Mouse (Mus musculus) heart, embryonic 10.5 days (tissue): Measurements from ENCODE around the gene Tmem121b. TPM values are rescaled to one million over a fixed set of nuclear protein-coding genes. Genes with fewer than 3 reads are reported as not detected.
A peak's percentile ranks its signal among the peaks of the same experiment; 100 is the strongest.

Source experiments
- DNase-seq: peaks from one replicate; pipeline ENCODE4 v3.0.0-alpha.2; 2017; ENCODE audit warnings: low spot score
- H3K27ac ChIP-seq: fragments of 300-500 bp; sonication (generic); 2 replicates; pipeline ENCODE4 v1.5.1; 2016; ENCODE audit warnings: mild to moderate bottlenecking
- H3K27me3 ChIP-seq: fragments of 300-500 bp; sonication (generic); 2 replicates; pipeline ENCODE4 v1.6.1; 2016; ENCODE audit warnings: mild to moderate bottlenecking; ENCODE audit not compliant: poor library complexity, insufficient read depth, severe bottlenecking
- H3K36me3 ChIP-seq: fragments of 300-500 bp; sonication (generic); 2 replicates; pipeline ENCODE4 v1.6.1; 2016; ENCODE audit warnings: mild to moderate bottlenecking, moderate library complexity
- H3K4me1 ChIP-seq: fragments of 300-500 bp; sonication (generic); 2 replicates; pipeline ENCODE4 v1.6.1; 2016; ENCODE audit warnings: mild to moderate bottlenecking
- H3K4me3 ChIP-seq: fragments of 300-500 bp; sonication (generic); 2 replicates; pipeline ENCODE4 v1.5.1; 2016; ENCODE audit warnings: mild to moderate bottlenecking, moderate library complexity
- H3K9me3 ChIP-seq: fragments of 300-500 bp; sonication (generic); 2 replicates; pipeline ENCODE4 v1.6.1; 2016; ENCODE audit warnings: mild to moderate bottlenecking, moderate library complexity
- WGBS: fragments of 180-500 bp; shearing (Covaris S2); methylation state at CpG from one replicate; pipeline ENCODE4 v1.1.7; 2016; 5-methylcytosine and 5-hydroxymethylcytosine counted together
- polyA plus RNA-seq: library from polyadenylated mRNA; unstranded; fragments of >200 nt; fragmentation: Nextera tagmentation; extraction: Ambion mirVana; gene quantifications from 2 replicates; pipeline ENCODE4 v1.2.1, GENCODE M21; 2016

Tmem121b gene
- polyA plus RNA-seq, 1 experiment from 2014 or later = 0.03 TPM

DNA sequence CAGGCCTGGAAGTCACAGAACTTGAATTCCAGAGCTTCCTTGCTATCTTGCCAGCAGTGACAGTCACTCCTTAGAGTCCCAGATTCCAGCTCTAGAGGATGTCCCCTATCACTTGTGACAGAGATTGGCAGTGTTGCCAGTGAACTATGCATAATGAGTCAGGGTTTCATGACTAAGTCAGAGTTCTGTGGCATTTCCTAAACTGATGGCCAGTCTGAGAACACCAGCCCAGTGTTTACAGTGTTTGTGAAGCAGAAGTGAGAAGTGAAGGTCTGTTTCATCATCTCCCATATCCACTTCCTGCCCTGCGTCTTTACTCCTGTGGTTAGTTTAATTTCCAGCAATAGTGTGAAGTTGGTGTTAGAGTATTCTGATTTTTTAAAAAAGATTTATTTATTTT lies 22.9 kb downstream of the Tmem121b start:
- WGBS = 68% methylated on average over 1 of the region's 1 CpGs
- Histone ChIP-seq H3K4me1 (peaks cover 38% of the 10 kb centered on the region), H3K36me3 (no peaks in the 10 kb centered on the region), H3K27me3 (peaks cover 3% of the 10 kb centered on the region; the same call in 1 of the 2 replicates), H3K4me3 (no peak overlapping the region), H3K9me3 (no peaks in the 10 kb centered on the region), H3K27ac (peak overlapping the region; percentile 57)
- DNase-seq = no peak

DNA sequence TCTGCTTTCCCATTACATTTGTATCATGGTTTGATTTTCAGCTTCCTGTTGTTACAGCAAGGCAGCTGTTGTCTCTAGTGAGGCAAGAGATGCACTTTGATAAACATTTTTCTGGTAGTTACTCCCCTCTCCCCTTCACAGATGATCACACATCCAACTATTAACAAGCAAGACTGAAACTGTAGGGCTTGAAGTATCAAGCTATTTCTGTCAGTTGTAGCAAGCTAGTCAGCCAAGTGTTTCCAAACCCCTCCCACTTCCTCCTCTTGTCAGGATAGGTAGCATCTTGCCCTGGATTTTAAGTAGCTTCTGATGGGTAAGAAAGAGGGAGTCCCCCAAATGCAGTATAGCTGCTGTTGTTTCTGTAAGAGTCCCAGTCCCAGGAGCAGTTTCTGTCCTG lies 23.8 kb downstream of the Tmem121b start:
- Histone ChIP-seq H3K27ac (no peak overlapping the region), H3K36me3 (no peaks in the 10 kb centered on the region), H3K27me3 (peaks cover 8% of the 10 kb centered on the region), H3K4me1 (peaks cover 38% of the 10 kb centered on the region), H3K4me3 (no peak overlapping the region), H3K9me3 (no peaks in the 10 kb centered on the region)
- DNase-seq = no peak

DNA sequence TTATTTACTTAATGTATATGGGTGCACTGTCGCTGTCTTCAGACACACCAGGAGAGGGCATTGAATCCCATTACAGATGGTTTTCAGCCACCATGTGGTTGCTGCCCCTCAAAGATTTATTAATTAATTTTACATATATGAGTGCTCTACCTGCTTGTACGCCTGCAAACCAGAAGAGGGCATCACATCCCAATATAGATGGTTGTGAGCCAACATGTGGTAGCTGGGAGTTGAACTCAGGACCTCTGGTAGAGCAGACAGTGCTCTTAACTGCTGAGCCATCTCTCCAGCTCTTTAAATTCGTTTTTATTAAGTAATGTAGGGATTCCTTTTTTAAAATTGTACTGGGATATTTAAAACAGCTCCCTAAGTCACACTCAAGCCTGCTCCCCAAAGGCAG lies 24.3 kb downstream of the Tmem121b start:
- Histone ChIP-seq H3K4me3 (no peak overlapping the region), H3K27me3 (peaks cover 12% of the 10 kb centered on the region), H3K4me1 (peaks cover 39% of the 10 kb centered on the region), H3K36me3 (no peaks in the 10 kb centered on the region), H3K9me3 (no peaks in the 10 kb centered on the region), H3K27ac (no peak overlapping the region)
- WGBS = 64% methylated on average over 3 of the region's 3 CpGs
- no peak for DNase-seq

DNA sequence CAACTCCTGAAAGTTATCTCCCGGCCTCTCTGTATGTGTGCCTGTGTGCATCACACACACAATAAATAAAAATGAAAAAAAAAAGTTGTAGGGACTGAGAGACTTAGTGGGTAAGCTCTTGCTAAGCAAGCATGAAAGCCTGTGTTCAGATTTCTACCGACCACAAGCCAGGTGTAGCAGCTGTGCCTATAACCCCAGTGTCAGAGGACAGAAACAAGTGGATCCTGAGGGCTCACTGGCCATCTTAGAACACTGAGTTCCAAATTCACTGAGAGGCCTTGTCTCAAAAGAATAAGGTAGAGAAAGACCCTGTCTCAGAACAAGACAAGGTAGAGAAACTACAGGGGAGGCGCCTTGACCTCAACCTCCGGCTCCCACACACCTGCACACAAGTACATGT lies 25.3 kb downstream of the Tmem121b start:
- DNase-seq = no peak
- peaks cover 44% of the 10 kb centered on the region for H3K4me1 ChIP-seq
- peaks cover 22% of the 10 kb centered on the region for H3K27me3 ChIP-seq
- H3K4me3 ChIP-seq = no peak overlapping the region
- no peaks in the 10 kb centered on the region for H3K36me3 ChIP-seq
- H3K27ac ChIP-seq = no peak overlapping the region
- WGBS = 91% methylated on average over 4 of the region's 4 CpGs
- H3K9me3 ChIP-seq = no peaks in the 10 kb centered on the region

DNA sequence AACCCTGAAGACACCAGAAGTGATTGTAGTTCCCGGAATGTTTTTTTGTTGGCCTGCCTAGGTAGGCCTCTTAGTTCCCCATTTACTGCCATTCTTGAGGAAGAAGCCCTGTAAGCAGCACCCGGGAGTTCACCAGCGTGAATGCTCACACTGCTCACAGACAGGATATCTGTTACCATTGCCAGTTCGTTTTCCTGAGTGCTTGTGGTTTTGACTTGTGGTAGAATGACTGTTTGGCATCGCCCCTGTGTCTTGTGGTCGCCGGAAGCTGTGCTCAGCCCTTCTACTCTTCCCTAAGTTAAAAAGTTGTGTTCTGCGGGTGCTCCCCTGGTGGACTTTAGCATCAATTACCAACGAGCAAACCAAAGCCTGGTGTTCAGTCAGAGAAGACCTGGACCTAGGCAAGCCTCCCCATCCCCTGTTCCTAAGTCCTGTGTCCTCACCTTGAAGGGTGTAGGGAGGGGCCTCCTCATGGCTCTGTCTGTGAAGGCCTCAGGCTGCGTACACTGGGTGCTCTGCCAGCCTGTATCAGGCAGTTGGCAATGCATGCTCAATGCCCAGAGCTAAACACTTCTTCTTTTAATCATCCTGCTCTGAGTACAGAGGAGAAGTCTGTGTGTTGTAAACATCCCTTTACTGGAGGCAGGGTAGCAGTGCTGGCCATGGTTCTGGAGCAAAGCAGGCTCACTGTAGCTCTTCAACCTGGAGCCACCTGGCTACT lies 26.8 kb downstream of the Tmem121b start:
- no peak overlapping the region for H3K27ac ChIP-seq
- no peak overlapping the region for H3K4me3 ChIP-seq
- DNase-seq = no peak
- 77% methylated on average over 10 of the region's 10 CpGs for WGBS
- H3K36me3 ChIP-seq = no peaks in the 10 kb centered on the region
- peaks cover 33% of the 10 kb centered on the region for H3K4me1 ChIP-seq
- no peaks in the 10 kb centered on the region for H3K9me3 ChIP-seq
- peaks cover 37% of the 10 kb centered on the region for H3K27me3 ChIP-seq

DNA sequence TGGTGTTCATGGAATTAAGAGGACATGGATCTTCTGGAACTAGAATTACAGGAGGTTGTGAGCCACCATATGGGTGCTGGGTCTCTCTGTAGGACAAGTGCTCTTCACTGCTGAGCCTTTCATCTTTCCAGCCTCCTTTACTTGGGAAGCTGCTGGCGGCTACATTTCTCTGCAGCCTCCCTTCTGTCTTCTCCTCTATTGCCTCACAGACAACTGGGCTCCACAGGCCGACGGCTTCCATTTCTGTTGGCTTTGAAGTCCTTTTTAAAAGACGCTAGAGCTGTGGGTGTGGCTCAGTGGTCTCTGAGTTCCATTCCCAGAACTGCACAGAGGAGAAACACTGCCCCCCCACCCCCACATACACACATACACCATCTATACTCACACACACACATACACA lies 28.2 kb downstream of the Tmem121b start:
- H3K9me3 ChIP-seq = no peaks in the 10 kb centered on the region
- 60% methylated on average over 4 of the region's 4 CpGs for WGBS
- H3K36me3 ChIP-seq = no peaks in the 10 kb centered on the region
- no peak for DNase-seq
- H3K4me3 ChIP-seq = no peak overlapping the region
- peaks cover 50% of the 10 kb centered on the region for H3K27me3 ChIP-seq
- H3K27ac ChIP-seq = no peak overlapping the region
- H3K4me1 ChIP-seq = peaks cover 26% of the 10 kb centered on the region

DNA sequence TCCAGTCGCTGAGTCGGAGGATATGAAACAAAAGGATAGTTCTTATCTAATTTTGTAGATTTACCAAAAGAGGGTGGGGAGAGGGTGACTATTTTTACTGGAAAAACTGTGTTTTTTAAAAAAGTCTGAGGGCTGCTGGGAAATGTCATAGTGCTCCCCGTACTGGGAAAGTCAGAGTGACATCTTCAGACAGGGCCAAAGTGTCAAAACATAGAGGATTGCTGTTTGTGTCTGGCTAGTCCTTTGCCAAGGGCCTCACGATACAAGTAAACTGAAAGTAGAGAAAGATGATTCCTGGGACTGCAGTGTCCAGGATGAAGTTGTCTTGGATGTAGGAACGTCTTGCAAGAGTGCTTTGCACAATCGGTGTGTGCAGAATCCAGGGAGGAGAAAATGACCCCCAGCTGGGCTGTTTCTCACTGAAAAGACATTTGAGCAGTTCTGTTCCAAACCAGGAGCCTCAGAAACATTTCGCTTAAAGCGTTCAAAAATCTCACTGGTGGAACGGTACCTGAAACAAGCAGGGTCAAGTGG lies 29.1 kb downstream of the Tmem121b start:
- no peak for DNase-seq
- Histone ChIP-seq H3K4me3 (peak overlapping the region; percentile 76), H3K27me3 (peaks cover 52% of the 10 kb centered on the region), H3K36me3 (no peaks in the 10 kb centered on the region), H3K27ac (no peak overlapping the region), H3K4me1 (peaks cover 17% of the 10 kb centered on the region), H3K9me3 (no peaks in the 10 kb centered on the region)
- WGBS = 54% methylated on average over 9 of the region's 9 CpGs

DNA sequence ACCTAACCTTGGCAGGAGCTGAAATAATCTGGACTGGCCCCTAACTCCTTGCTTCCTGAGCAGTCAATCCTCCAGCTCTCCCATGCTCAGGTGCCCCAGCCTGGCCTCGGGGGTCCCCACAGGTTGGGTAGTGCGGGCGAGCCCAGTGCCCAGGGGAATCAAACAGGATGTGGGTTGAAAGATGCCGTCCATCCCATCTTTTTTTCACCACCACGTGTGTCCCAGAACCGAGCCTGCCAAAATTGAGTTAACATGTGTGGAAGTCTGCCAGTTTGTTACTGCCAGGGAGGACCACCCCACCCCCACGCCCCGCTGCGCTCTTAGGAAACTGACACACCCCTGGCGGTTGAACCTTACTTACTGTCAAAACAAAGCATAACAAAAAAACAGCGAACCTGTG lies 29.7 kb downstream of the Tmem121b start:
- Histone ChIP-seq H3K36me3 (no peaks in the 10 kb centered on the region), H3K4me3 (peak overlapping the region; percentile 76), H3K27me3 (peaks cover 54% of the 10 kb centered on the region), H3K9me3 (no peaks in the 10 kb centered on the region), H3K4me1 (peaks cover 16% of the 10 kb centered on the region), H3K27ac (peak overlapping the region; percentile 82; the same call in 1 of the 2 replicates)
- DNase-seq = no peak
- 5% methylated on average over 11 of the region's 11 CpGs for WGBS

DNA sequence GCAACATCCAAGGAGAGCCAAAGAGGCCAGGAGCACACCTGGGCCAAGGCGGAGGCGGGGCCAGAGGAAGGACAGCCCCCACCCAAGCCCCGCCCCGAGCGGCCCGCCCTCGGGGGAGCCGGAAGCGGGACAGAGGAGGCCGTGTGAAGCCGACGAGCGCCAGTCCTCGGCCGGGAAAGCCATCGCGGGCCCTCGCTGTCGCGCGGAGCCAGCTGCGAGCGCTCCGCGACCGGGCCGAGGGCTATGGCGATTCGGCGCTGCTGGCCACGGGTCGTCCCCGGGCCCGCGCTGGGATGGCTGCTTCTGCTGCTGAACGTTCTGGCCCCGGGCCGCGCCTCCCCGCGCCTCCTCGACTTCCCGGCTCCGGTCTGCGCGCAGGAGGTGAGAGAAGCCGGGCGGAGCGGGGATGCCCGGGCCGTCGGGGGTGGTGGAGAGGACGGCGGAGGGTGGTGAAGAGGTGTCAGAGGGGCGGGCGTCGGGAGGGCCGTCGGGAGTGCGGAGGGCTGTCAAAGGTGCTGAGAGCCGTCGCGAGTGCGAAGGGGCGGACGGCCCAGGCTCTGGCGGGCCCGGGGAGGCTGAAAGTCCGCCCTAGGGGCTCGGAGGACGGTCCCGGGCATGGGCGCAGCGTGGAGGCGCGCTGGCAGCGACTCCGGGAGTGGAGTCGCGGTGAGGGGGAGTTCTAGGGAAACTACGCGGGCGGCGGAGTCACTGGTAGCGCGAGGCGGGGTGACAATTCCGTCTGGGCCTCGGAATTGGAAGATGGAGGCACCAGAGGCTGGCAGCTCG lies 30.3 kb downstream of the Tmem121b start, which contains the start of gene Il17ra:
Gene Il17ra, plus strand, starts transcription at position 162 of the 786 bp plus-strand sequence.
- Histone ChIP-seq H3K27ac (peak within 1 kb of the TSS; percentile 82), H3K4me1 (peaks cover 16% of the 10 kb centered on the region), H3K4me3 (peak within 1 kb of the TSS; percentile 76), H3K9me3 (no peaks in the 10 kb centered on the region), H3K27me3 (peaks cover 58% of the 10 kb centered on the region), H3K36me3 (no peaks in the 10 kb centered on the region)
- under 1% methylated on average over 90 of the region's 90 CpGs for WGBS
- DNase-seq = peak; percentile 89

DNA sequence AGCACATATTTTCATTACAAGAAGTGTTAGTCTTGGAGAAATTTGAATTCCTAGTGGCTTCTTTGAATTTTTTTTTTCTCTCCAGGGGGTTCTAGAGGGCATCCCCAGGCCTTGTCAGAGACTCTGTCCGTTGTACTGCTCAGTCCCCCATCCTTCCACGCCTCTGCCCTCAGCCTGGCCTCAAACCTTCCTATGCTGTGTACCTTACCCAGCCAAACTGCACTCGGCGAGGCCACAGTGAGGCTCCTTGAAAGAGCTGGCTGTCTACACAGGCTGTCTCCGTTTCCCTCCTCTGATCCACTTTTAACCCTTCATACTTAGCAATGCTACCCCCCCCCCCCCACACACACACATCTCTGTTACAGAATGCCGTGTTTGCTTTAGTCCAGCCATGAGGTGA lies 31.4 kb downstream of the Tmem121b start:
- peaks cover 16% of the 10 kb centered on the region for H3K4me1 ChIP-seq
- no peaks in the 10 kb centered on the region for H3K36me3 ChIP-seq
- H3K4me3 ChIP-seq = no peak overlapping the region
- H3K27me3 ChIP-seq = peaks cover 58% of the 10 kb centered on the region
- no peak overlapping the region for H3K27ac ChIP-seq
- 50% methylated on average over 6 of the region's 6 CpGs for WGBS
- DNase-seq = no peak
- H3K9me3 ChIP-seq = no peaks in the 10 kb centered on the region

DNA sequence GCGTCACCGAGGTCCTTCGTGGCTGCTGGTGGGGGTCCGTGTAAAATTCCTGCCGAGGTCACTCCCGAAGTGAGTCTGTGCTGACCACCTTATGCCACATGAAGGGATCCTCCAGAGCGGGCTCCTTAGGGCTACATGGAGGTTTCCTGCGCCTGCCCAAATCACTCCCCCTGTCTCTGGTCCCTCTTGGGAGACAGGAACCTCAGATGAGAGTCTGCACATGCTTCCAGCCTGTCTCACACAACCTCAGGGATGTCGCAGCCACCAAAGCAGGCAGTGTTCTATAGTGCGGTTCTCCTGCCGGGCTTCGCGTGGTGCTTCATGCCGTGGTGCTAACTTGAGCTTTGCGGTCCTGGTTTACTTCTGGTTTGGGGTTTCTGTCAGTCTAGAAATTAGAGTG lies 32.4 kb downstream of the Tmem121b start:
- WGBS = 52% methylated on average over 15 of the region's 15 CpGs
- no peak overlapping the region for H3K27ac ChIP-seq
- peaks cover 58% of the 10 kb centered on the region for H3K27me3 ChIP-seq
- H3K4me1 ChIP-seq = peaks cover 16% of the 10 kb centered on the region
- no peak for DNase-seq
- no peaks in the 10 kb centered on the region for H3K36me3 ChIP-seq
- no peak overlapping the region for H3K4me3 ChIP-seq
- no peaks in the 10 kb centered on the region for H3K9me3 ChIP-seq

DNA sequence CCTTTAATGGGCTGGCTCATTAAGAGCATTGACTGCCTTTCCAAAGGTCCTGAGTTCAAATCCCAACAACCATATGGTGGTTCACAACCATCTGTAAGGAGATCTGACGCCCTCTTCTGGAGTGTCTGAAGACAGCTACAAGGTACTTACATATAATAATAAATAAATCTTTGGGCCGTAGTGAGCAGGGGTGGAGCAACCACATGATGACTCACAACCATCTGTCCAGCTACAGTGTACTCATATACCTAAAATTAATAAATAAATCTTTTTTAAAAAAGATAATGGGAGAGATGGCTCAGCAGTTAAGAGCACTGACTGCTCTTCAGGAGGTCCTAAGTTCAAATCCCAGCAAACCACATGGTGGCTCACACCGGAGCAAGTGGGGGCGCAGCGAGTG lies 35.9 kb downstream of the Tmem121b start:
- Histone ChIP-seq H3K4me1 (0 out of 2 replicates have a peak, but pooled peaks cover 4% of the 10 kb centered on the region), H3K27me3 (peaks cover 31% of the 10 kb centered on the region), H3K4me3 (no peak overlapping the region), H3K27ac (no peak overlapping the region), H3K9me3 (no peaks in the 10 kb centered on the region), H3K36me3 (no peaks in the 10 kb centered on the region)
- WGBS = 81% methylated on average over 5 of the region's 5 CpGs
- DNase-seq = no peak

DNA sequence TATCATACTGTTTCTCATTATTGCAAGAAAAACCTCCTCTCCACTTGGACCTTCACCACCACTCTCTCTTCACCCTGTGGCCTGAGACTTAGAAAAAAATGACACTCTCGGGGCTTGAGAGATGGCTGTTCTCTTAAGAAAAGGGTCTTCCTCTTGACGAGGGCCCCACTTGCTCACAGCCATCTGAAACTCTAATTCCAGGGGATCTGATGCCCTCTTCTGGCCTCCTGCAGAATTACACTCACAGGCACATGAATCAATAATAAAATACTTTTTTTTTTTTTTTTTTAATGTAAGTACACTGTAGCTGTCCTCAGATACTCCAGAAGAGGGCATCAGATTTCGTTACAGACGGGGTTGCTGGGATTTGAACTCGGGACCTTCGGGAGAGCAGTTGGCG lies 36.5 kb downstream of the Tmem121b start:
- DNase-seq = no peak
- Histone ChIP-seq H3K4me1 (0 out of 2 replicates have a peak, but pooled peaks cover 4% of the 10 kb centered on the region), H3K9me3 (no peaks in the 10 kb centered on the region), H3K4me3 (no peak overlapping the region), H3K27ac (no peak overlapping the region), H3K36me3 (no peaks in the 10 kb centered on the region), H3K27me3 (peaks cover 24% of the 10 kb centered on the region)
- 63% methylated on average over 7 of the region's 7 CpGs for WGBS
